In the genomic region with DNA sequence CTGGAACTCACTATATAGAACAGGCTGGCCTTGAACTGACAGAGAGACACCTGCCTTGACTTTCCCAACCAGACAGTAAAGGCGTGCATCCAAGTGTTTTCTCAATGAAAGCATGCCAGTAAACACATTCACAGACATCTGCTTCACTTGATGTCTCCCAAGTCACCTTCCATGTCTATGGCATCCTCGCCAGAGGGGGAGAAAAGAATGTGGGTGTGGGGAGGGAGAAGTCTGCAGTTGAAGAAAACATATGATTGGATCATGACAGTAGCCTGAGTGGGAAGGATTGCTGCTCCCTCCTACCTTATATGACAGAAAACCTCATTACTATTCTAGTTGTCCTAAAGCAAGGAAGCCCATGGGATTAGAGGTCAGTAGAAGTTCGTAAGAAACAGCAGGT, we compare ENCODE assay signal across 34 mouse cellular contexts.
"Had no signal": no experiment of that assay in that cellular context is flagged by ENCODE, and none has a peak within 500 bp of the region (broad histone marks: within the 10 kb centered on the region; RNA-seq: fewer than 3 reads in every experiment).

No protein-coding gene starts in this region.

- H3K36me3 ChIP-seq: heart, embryonic 12.5 days; heart, embryonic 13.5 days; heart, embryonic 15.5 days; hindbrain, embryonic 10.5 days; hindbrain, embryonic 12.5 days; hindbrain, embryonic 13.5 days; hindbrain, embryonic 15.5 days; intestine, embryonic 15.5 days; kidney, embryonic 15.5 days had no signal

- H3K4me3 ChIP-seq: heart, embryonic 12.5 days; heart, embryonic 13.5 days; heart, embryonic 15.5 days; hindbrain, embryonic 10.5 days; hindbrain, embryonic 12.5 days; hindbrain, embryonic 13.5 days; hindbrain, embryonic 15.5 days; intestine, embryonic 15.5 days; kidney, embryonic 15.5 days; left cerebral cortex, adult 2 months had no signal

- H3K27me3 ChIP-seq: heart, embryonic 12.5 days; heart, embryonic 13.5 days; heart, embryonic 15.5 days; hindbrain, embryonic 12.5 days; hindbrain, embryonic 13.5 days; hindbrain, embryonic 15.5 days; intestine, embryonic 15.5 days; kidney, embryonic 15.5 days had no signal

- H3K9ac ChIP-seq: heart, embryonic 12.5 days; heart, embryonic 13.5 days; heart, embryonic 15.5 days; hindbrain, embryonic 12.5 days; hindbrain, embryonic 13.5 days; hindbrain, embryonic 14.5 days; hindbrain, embryonic 15.5 days; intestine, embryonic 15.5 days; kidney, embryonic 15.5 days had no signal

- H3K4me2 ChIP-seq: heart, embryonic 11.5 days; heart, embryonic 12.5 days; heart, embryonic 13.5 days; heart, embryonic 15.5 days; hindbrain, embryonic 12.5 days; hindbrain, embryonic 13.5 days; hindbrain, embryonic 14.5 days; hindbrain, embryonic 15.5 days; intestine, embryonic 15.5 days; kidney, embryonic 15.5 days had no signal

- H3K9me3 ChIP-seq: heart, embryonic 12.5 days; heart, embryonic 13.5 days; heart, embryonic 15.5 days; hindbrain, embryonic 10.5 days; hindbrain, embryonic 12.5 days; hindbrain, embryonic 13.5 days; hindbrain, embryonic 15.5 days; intestine, embryonic 15.5 days; kidney, embryonic 15.5 days had no signal

- ATAC-seq: hindbrain, embryonic 16.5 days; hindbrain, postnatal 0 days; inflammation-experienced regulatory T-cells, adult 6 months; intestine, embryonic 15.5 days; intestine, embryonic 16.5 days; intestine, postnatal 0 days had no signal

- H3K27ac ChIP-seq: heart, embryonic 13.5 days; heart, embryonic 15.5 days; hindbrain, embryonic 10.5 days; hindbrain, embryonic 12.5 days; hindbrain, embryonic 13.5 days; hindbrain, embryonic 14.5 days; hindbrain, embryonic 15.5 days; hindbrain, postnatal 0 days; intestine, embryonic 15.5 days; kidney, embryonic 15.5 days; kidney, postnatal 0 days; left cerebral cortex, adult 2 months had no signal

- DNase-seq: heart, postnatal 10 days; heart, postnatal 14 days; heart, postnatal 36 days; heart, postnatal 4 days; kidney, adult 11 months; kidney, adult 18-20 months; kidney, adult 2 months; kidney, adult 8-10 months; kidney, adult 9 months; kidney, postnatal 10 days; kidney, postnatal 14 days; kidney, postnatal 25 days; kidney, postnatal 36 days; kidney, postnatal 4 days; layer of hippocampus, adult 9-11 months; layer of hippocampus, postnatal 36 days had no signal

- H3K4me1 ChIP-seq: hindbrain, embryonic 15.5 days had no signal
